In the genomic region with DNA sequence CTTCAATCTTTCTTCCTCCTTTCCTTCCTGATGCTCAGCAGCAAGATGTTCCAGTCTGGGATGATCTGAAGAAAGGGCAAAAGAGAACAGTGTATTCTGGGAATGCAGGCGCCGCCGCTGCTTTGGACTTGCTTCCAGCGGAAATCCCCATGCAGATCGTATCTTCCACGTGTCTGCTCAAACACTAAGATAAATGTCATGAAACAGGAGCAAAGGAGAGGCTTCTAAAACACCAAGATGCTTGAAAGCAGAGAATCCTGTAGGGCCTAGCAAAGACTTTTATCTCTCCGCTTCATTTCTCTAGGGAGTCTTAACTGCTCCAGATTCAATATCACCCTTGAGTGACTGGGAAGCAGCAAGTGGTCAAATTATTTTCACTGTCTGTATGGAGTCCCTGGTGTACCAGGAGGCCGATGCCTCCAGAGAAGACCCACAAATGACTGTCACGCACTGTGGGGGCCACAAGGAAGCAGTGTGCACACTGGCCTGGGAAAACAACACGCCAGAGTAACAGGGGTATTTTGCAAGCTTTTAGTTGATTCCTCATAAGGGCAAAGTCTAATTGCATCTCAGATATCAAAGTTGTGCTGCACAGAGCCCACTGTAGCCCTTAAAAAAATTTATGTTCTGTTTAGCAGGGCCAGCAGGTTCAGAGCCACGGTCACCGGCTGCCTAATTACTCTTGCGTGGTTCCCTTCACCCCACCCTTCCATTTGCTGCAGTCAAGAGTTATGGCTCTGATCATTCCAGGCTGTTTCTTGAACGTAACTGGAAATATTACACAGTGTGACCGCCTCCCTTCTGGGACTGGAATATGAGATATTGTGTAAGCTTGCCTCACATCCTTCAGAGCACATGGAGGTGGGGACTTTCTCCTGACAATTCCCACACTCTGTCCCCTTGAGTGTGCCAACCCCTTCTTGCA, we compare ENCODE assay signal across 8 mouse cellular contexts.
DNase-seq lines count a peak whose midpoint lies in the region; ATAC-seq and TF ChIP-seq lines count a peak whose summit lies in the region.

No protein-coding gene starts in this region.

- no peak overlapping the region for H3K4me2 ChIP-seq in stomach, postnatal 0 days (replicated peaks; ENCODE audit: low read depth)

- H3K9ac ChIP-seq in stomach, postnatal 0 days (ENCODE audit: low read length): no peak overlapping the region

- no peak for TF ChIP-seq CTCF in testis, adult 2 months (IDR thresholded peaks at IDR 0.05; ENCODE audit: control insufficient read depth, insufficient read depth, insufficient replicate concordance, low read depth, low read length)
- no peak for TF ChIP-seq CTCF in stomach, postnatal 0 days (IDR thresholded peaks at IDR 0.05; ENCODE audit: low read depth)

- 63% methylated on average over 15 of the region's 15 CpGs for WGBS in stomach, postnatal 0 days

- H3K27ac ChIP-seq in testis, adult 2 months (ENCODE audit: control insufficient read depth, insufficient read depth, low read depth, low read length): peak overlapping the region; percentile 15; the same call in 1 of the 2 replicates
- no peak overlapping the region for H3K27ac ChIP-seq in stomach, postnatal 0 days (replicated peaks)

- H3K27me3 ChIP-seq in testis, adult 2 months (ENCODE audit: control insufficient read depth, insufficient read depth, low read length): no peaks in the 10 kb centered on the region
- H3K27me3 ChIP-seq in stomach, postnatal 0 days (ENCODE audit: control insufficient read depth, insufficient read depth, low read length): no peaks in the 10 kb centered on the region

- no peaks in the 10 kb centered on the region for H3K4me1 ChIP-seq in testis, adult 2 months (ENCODE audit: control insufficient read depth, insufficient read depth, low read length)
- no peaks in the 10 kb centered on the region for H3K4me1 ChIP-seq in stomach, postnatal 0 days (replicated peaks; ENCODE audit: control insufficient read depth, insufficient read depth)

- TF ChIP-seq POLR2A in testis, adult 2 months (IDR thresholded peaks at IDR 0.05; ENCODE audit: control insufficient read depth, low read depth, low read length): no peak

- TF ChIP-seq EP300 in stomach, postnatal 0 days (optimal IDR thresholded peaks at IDR 0.05): no peak

- 0 out of 2 replicates have a peak, but pooled peaks have one; percentile 40 for ATAC-seq in stomach, postnatal 0 days (ENCODE audit: low FRiP score, low TSS enrichment)

- H3K4me3 ChIP-seq in testis, adult 2 months (ENCODE audit: control insufficient read depth, low read depth, low read length): no peak overlapping the region
- H3K4me3 ChIP-seq in stomach, postnatal 0 days (ENCODE audit: low read depth, low read length): no peak overlapping the region

- H3K9me3 ChIP-seq in stomach, postnatal 0 days (ENCODE audit: control insufficient read depth, low read length): no peaks in the 10 kb centered on the region

- no peaks in the 10 kb centered on the region for H3K36me3 ChIP-seq in testis, adult 2 months (ENCODE audit: control insufficient read depth, insufficient read depth, low read length)
- H3K36me3 ChIP-seq in stomach, postnatal 0 days (ENCODE audit: control insufficient read depth, insufficient read depth, low read length): no peaks in the 10 kb centered on the region

- peak; percentile 23 for DNase-seq in adrenal gland, postnatal 14 days
- DNase-seq in adrenal gland, postnatal 10 days: no peak
- DNase-seq in testis, postnatal 10 days (ENCODE audit: low spot score): no peak
- peak; percentile 27 to 29 for DNase-seq in kidney, postnatal 36 days
- no peak for DNase-seq in stomach, postnatal 0 days (ENCODE audit: low spot score)
- DNase-seq in right cerebral cortex, postnatal 14 days: no peak
- DNase-seq in cerebellum, adult 8-10 months: no peak

Comparison
In these comparisons a context has a peak if more than half of its experiments do, and no peak if none do; other contexts are left out.
1. DNase-seq: peak in adrenal gland, postnatal 14 days (single experiment) and kidney, postnatal 36 days (2 of 2); none in adrenal gland, postnatal 10 days (single experiment), testis, postnatal 10 days (single experiment), stomach, postnatal 0 days (single experiment), right cerebral cortex, postnatal 14 days (single experiment) and cerebellum, adult 8-10 months (single experiment).